Mouse (Mus musculus) CD4-positive, CD25-positive, alpha-beta regulatory T cell, adult 9 weeks (primary cell): ENCODE results near the gene Luzp1. TPM values are rescaled to one million over a fixed set of nuclear protein-coding genes. Genes with fewer than 3 reads are reported as not detected.

Experiments
- polyA plus RNA-seq: library from polyadenylated mRNA; unstranded; fragments of 100-300 nt; shearing (Covaris generic); gene quantifications from one replicate; pipeline ENCODE4 v1.2.1, GENCODE M21; 2017

The Luzp1 gene
- polyA plus RNA-seq: 8.5 TPM

GRCm38 (mm10) chr4:136469371-136469903 is at the start of gene Luzp1:
Gene Luzp1, plus strand, starts transcription at chr4:136469761.

GRCm38 (mm10) chr4:136423224-136423623 is 46.3 kb upstream of the Luzp1 start, which contains the start of gene Htr1d:
Gene Htr1d, plus strand, starts transcription at chr4:136423524.

GRCm38 (mm10) chr4:136462086-136462838 is 7.3 kb upstream of the Luzp1 start, which contains the start of gene 6030445D17Rik:
Gene 6030445D17Rik, plus strand, starts transcription at chr4:136462250.

GRCm38 (mm10) chr4:136602568-136602967 is 133.0 kb downstream of the Luzp1 start, which contains the start of gene Kdm1a:
Gene Kdm1a, minus strand, starts transcription at chr4:136602723.

Other genes starting within 250 kb of the Luzp1 start
- gene Tcea3, start 222.0 kb upstream of the Luzp1 start, polyA plus RNA-seq: 0.58 TPM
- 12.7 TPM for gene Zfp46, start 185.1 kb upstream of the Luzp1 start, polyA plus RNA-seq
- 147 TPM for gene Hnrnpr, start 158.8 kb upstream of the Luzp1 start, polyA plus RNA-seq
- gene Htr1d, start 46.2 kb upstream of the Luzp1 start, polyA plus RNA-seq: not detected
- not detected for gene 6030445D17Rik, start 7.5 kb upstream of the Luzp1 start, polyA plus RNA-seq
- gene Kdm1a, start 133.0 kb downstream of the Luzp1 start, polyA plus RNA-seq: 8.8 TPM
- gene Tex46, start 140.7 kb downstream of the Luzp1 start, polyA plus RNA-seq: not detected
- 0.09 TPM for gene Lactbl1, start 152.9 kb downstream of the Luzp1 start, polyA plus RNA-seq